Mouse (Mus musculus) cerebellum, postnatal 25 days (tissue): ENCODE data around the gene Zkscan6.

ENCODE experiments used
- DNase-seq, 2 experiments: peaks; one replicate each; pipeline ENCODE4 v3.0.0; 2021; ENCODE audit warnings: mixed read lengths in 2 of 2

The Zkscan6 gene

DNA sequence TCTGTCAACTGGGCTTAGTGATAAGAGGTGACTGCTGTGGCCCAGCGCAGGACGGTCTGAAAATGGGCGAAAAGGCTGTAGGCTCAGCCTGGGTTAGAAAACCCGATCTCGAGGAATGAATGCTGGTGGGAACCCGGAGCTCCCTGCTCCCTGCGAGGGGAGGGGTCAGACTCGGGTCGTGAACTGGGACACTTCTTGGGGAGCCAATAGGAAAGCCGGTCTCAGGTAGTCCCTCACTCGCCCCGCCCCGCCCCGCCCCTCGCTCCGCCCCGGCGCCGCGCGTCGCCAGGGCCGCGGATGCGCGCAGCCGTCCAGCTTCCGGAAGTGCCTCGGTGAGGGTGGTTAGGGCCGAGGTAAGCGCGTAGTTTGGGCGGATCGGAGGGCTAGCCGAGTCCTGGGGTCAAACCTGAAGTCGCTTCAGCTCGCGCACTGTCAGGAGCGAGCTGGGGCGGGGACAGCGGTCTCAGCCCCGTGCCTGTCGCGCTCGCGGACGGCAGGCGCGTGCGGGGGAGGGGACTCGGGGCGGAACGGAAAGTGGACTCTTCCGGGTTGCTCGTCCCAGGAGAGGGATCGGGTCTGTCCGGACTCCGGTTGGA lies at the start of gene Zkscan6:
Gene Zkscan6 (plus strand): TSS at position 267 of the 596 bp plus-strand sequence.
- DNase-seq: peak; percentile 86 to 93

DNA sequence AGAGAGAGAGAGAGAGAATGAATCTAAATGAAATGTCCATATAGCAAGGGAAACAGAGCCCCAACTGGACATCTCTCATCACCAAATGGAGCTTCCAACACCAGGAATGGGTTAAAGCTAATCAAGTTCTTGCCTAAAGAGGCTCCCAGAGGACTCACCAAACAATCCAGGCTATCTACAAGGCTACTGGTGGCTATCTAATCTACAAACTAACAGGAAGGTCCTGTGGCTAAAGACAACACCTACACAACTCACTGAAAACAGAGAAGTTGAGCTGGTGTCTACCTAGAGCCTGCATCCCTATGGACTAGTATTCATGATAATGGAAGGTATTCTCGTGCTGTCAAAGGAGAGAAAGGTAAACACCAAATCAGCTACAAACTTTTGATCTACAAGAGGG lies 47.6 kb upstream of the Zkscan6 start:
- DNase-seq: no peak

DNA sequence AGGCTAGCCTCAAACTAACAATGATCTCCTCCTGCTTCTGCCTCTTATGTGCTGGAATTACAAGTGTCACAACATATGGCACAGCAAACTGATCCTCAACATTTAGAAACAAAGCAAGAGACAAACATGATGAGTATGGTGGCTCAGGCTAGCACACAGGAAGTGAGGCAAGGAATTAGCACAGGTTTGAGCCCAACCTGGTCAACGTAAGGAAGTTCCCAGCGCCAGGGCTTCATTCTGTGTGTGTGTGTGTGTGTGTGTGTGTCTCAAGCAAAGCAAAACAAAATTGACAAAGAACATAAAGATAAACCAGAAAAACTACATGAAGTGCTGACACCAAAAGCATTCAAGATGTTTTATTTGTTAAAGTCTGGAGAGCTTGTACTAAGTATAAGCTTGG lies 46.1 kb upstream of the Zkscan6 start:
- DNase-seq: no peak

DNA sequence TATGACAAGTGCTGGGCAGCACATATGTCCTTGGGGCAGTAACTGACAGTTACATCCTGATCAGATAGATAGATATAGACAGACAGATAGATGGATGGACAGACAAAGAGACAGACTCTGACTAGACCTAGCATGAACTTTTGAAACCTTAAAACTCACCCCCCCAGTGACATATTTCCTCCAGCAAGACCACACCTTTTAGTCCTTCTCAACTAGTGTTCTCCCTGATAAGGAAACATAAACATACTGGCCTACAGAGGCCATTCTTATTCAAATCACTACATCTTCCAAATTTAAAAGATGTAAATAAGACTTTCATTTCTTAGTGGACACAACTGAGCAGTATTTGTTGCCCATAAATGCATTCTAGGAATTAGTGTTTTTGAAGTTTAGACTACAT lies 38.5 kb upstream of the Zkscan6 start:
- DNase-seq: no peak

DNA sequence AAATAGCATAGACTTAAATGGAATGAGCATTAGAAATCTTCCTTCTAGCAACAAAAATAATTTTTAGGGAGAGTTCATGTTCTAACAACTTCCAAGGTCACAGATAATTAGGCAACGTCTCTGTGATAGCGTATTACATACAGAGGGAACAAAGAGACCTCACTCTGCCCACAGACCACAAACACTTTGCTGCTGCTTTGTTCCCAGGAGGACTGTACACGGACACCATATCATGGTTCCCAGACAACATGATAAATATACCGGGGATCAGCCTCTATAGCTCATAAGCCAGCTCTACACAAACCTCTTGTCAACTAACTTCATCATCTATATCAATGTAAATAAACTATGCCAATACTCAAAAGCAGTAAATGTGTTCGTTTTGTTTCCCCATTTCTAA lies 37.0 kb upstream of the Zkscan6 start:
- DNase-seq: no peak

DNA sequence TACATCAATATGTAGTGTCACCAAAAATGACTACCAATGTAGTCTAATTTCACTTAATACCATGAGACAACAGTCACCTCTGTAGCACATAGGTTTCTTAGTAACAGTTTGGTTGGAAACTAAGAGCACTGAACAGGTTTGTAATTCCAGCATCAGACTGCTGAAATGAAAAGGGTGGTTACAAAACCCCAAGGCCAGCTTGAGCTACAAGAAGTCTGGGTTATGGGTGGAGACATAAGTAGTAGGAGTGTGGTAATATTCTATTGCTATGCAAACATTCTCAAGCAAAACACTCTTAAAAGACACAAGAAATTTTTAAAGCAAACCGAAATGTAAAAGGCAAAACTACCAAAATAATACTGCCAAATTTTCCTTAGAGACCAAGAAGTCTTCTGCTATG lies 35.4 kb upstream of the Zkscan6 start:
- no peak for DNase-seq

DNA sequence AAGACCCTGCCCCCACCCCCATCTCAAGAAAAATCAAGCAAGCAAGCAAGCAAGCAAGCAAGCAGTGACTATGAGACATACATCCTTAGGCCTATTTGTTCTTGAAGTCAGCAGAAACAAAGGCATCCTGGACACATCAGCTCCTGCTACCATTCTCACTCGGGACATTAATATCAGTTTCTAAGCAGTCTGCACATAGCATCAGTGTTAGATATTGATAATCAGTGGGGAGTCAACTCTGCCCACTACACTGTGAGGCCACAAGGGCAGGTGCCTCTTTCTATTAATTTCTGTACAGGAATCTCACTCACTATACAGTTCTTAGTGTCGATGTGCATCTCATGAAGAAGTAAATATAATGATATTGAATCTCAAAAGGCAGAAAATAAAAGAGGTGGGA lies 33.4 kb upstream of the Zkscan6 start:
- DNase-seq: no peak

DNA sequence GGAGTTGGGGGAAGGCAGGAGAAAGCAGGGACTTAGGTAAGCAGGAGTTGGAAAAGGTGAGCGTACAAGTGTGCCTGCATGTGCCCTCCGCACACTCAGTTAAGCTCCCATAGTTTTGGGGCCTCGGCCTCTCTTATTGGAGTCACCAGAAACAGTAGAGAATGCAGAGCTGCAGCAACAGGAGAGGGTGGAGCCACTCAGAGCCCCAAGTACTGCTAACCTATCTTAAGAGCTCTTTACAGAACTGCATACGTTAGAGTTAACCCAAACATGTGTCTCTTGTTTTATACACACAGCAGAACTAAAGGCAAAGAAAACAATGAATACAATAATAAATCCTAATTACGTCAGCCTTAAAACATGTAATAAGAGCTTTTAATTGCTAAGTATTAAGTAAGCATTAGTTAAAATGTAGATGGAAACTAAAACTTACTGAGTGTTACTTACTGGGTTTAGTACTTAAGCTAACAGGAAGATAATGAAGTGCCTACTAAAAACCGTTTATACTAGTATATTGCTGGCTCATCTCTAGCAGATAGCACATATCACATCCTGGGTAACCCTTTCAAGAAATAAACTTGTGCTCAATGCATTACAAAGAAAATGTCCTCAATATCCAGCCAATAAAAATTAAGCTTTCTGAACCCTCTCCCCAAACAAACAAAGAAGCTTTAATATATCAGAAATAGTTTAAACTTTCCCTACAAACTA lies 32.9 kb upstream of the Zkscan6 start:
- no peak for DNase-seq

DNA sequence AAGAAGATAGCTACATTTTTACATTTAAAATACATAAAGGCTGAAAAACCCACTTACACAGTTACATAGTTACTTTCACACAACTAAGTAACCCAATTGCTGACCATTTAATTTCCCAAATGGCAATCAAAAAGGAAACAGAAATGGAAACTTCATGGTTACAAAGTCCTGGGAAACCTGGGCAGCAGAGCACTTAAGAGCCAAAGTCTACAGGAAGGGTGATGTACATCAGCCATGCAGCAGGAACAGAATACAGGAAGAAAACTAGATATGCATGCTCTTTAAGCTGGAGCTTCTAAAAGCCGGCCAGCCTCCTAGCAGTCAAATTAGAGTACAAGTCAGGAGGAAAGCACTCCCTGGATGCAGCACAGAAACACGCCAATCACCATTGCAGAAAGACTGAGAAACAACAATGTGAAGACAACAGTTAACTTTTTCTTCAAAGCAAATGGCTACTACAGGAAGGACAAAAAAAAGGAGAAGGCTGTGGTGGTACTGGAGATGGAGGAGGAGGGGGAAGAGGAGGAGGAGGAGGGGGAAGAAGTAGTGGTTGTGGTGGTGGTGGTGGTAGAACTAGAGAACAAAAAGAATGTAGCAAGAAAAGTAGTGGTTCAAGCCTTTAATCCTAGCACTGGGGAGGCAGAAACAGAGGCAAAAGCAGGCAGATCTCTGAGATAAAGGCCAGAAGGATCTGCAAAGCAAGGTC lies 29.9 kb upstream of the Zkscan6 start:
- DNase-seq: no peak

DNA sequence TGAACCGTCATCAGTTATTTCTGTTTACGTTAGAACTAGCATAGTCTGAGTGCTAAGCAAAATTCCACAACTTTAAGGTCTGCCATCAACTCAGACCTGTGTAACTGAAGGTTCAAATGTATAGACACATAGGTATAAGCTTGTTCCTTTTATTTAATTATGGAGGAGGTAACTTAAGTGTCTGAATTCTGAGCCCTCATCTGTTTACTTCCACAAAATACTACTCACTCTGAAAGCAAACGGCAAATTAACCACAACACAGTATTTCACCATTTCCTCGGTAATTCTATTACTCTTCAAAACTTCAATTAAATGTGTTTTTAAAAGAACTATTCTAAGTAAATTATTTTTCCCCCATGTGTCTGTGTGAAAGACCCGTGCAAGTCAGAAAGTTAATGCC lies 29.2 kb upstream of the Zkscan6 start:
- no peak for DNase-seq

DNA sequence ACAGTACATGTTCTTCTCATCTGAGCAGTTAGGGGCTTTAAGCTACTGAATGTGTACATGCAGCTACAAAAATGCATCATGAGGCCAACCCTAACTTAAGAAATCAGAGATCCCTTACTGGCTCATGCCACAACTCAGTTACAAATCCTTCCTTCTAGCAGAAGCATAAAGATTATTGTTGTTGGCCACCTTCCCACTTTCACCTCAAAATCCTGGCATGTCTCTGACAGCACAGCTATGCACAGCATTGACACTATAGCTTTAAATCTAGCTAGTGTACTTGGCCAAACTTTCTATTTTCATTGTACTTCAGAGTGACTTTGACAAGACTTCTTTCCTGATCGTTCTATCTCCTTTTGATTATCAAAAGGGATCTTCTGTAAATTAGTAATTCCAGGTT lies 27.9 kb upstream of the Zkscan6 start:
- DNase-seq: no peak

DNA sequence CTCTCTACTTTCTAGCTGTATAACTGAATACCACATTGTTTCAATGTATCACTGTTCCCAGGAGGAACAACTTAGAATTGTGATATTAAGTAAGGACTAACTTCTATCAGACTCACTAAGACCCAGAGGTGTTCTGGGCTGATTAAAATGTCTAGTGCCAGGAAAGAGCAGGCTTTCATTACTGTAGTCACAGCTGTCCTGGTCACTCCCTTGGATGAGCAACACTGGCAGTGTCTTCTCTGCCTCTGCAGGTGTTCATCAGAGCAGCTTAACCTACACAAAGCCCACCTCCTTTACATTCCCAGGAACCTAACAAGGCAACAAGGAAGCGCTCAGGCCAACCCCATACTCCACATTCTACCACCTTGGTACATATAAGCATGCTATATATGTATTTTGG lies 27.4 kb upstream of the Zkscan6 start:
- DNase-seq: no peak

DNA sequence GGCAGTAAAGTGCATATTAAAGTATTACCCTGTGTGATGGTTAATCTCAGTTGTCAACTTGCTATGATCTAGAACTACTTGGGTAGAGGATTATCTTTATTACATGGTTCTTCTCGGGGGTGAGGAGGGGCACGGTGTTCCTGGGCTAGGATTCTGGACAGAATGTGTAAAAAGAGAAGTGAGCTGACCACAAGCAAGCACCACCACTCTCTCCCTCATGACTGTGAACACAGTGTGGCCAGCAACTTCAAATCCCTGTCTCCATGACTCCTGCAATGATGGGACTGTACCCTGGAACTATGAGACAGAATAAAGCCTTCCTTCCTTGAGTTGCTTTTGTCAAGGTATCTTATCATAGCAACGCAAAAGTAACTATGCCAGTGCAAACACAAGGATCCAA lies 25.4 kb upstream of the Zkscan6 start:
- no peak for DNase-seq

DNA sequence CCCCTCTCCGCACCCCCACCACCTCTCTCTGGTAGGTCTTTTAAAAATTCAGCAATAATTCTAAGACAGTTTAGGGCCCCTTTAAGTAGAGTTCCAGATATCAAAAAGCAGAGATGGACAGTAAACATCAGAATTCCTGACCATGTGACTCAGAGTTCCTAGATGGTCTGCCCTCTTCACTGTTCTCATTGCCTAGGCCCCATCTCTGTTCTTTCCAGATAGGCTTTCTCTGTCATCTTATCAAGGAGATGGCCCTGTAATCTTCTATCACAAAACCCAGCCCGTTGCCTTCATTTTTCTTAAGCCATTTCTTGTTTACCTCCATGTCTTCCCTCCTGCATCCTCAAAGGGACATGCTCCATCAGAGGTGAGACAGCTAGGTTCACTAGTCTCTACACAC lies 20.8 kb upstream of the Zkscan6 start:
- no peak for DNase-seq

DNA sequence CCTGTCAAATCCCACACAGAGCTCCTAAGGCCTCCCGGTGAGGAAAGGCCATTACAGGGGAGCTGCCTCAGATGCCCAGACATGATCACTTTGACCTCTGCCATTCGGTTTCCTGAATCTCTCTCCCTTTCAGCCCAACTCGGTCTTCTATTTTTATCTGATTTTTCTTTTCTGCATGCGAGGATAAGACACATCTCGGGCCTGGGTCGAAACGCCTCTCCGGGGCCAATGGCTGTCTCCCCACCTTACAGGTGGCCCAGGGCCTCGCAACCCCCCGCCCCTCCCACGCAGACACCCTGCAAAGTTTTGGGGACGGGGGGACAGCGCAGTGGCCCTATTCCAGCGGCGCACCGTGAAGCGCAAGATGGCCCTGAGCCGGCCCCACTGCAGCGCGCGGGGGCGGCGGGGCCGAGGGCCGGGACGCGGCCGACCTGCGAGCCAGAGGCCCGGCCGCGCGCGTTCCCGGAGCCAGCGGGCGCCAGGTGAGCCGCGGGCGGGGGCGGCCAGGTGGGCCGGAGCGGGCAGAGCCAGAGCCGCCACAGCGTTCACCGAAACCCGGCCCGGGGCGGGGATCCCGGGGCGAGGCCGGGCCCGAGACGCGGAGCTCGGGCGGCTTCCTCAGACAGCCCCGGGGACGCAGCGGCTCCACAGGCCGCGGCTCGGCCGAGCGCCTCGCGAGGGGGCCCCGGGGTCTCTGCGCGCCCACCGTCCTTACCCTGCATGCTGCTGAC lies 19.4 kb upstream of the Zkscan6 start:
- peak in 1 of 2 experiments; percentile 79 for DNase-seq

DNA sequence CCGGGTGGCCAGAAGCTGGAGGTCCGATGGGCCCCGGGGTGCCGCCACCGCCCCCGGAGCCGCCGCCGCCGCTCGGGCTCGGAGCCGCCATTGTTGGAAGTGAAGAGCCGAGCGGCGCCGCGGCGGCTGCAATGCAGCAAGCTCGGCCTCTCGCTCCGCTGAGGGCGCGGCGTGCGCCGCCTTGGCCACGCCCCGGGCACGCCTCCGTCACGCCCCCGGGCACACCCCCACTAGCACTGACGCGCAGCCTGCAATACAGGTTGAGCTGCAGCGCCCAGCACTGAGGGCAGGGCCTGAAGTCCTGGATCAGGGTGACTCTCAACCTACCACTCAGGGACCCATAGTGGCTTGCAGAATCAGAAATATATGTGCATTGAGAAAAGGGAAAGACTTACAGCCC lies 18.8 kb upstream of the Zkscan6 start, which contains the start of gene Map2k4:
Gene Map2k4 (minus strand): TSS at position 144 of the 400 bp plus-strand sequence.
- DNase-seq: peak; percentile 95 to 98

DNA sequence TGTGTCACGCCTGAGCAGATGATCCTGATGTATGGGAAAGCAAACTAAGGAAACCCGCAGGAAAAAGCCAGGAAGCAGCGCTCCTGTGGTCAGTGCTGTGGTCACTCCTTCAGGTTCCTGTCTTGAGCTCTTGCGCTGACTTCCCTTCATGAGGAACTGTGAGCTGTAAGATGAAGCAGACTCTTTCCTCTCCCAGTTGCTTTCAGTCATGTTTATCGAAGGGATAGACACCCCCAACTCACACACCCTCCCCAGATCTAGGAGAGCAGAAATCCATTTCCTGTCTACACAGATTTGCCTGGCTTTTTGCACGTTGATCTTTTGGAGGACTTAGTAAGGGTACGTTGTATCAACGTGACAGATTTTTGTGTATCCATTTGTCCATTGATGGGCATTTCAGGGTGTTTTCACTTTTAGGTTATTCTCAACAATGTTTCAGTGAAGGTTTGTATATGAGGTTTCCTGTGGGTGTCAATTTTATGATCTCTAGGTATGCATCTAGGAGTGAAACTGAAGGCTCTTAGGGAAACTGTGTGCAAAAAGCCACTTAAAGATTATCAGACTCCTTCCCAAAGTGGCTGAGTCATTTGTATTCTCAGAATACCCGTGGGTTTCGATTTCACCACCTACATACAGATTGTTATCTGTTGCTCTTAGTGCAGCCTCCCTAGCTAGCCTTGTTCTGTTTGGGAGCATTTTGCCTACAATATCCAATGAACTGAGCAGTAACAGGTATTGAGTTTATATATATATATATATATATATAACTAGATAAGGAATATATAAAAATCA lies 12.4 kb upstream of the Zkscan6 start:
- no peak for DNase-seq

DNA sequence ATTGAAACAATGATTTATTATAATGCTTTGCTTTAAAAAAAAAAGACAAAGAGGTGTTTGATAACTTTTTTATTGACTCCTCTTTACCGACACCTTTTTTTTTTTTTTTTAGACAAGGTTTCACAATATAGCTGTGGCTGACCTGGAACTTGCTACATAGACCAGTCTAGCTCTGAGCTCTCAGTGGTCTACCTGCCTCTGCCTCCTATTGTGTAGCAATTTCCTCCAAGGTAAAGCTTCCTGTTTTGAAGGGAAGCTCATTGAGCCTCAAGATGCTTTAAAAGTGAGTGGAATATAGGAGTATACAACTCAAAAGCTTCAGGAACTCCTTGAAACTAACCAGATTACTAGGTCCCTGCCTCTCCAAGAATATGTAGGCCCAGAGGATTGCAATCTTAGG lies 11.1 kb upstream of the Zkscan6 start:
- DNase-seq: no peak

DNA sequence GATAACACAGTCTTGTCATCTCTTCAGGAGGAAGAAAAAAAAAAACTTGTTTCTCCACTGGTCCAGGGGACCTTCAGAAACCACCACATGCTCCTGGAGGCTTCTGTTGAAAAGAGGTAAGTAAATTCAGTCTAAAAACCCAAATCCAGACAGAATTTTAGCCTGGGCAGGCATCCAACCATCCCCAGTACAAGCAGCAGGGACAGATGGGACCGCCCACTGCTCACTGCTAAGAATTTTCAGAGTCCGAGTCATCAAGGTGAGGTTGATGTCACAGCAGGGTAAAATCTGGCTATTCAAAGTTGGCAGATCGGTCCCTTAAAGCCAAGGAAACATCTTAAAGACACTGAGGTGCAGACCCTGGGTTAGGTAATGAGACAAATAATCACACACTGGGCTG lies 5.1 kb upstream of the Zkscan6 start:
- peak; percentile 88 to 93 for DNase-seq

DNA sequence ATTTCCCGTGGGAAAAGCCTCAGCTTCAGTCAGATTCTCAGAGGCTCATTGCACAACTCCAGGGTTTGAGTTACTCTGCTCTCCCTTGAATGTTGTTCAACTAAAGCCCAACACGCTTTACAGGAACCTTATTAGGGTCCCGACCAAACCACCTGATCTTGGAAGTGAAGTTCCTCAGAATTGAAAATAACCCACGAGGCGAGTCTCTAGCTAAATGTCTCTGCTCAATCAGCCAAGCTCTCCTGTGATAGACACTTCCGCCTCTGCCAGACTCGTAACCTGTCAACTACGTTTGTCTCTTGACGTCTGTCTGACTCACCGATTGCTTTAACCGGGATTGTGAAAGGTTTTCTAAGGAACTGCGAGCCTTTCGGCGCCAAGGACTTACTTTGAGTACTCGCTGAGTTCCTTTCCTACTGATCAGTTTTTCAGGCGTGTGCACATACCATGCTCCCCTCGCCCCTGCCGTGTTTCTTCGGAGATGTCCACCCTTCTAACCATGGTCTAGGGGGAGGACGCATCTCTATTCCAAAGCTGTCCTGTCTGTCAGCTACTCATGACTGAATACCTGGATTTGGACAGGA lies 562 bp upstream of the Zkscan6 start:
- DNase-seq: no peak

DNA sequence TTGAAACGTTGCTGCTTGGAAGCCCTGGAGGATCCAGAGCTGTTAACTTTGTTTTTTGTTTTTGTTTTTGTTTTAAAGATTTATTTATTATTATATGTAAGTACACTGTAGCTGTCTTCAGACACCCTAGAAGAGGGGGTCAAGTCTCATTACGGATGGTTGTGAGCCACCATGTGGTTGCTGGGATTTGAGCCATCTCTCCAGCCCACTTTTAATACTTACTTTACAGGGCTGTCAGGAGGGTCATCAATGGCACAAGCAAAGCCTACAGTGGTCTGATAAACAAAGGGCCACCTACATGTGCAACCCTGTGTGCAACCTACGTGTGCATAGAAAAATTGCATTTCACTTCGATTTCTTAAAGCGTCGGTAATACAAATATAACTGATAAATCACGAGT lies 626 bp downstream of the Zkscan6 start:
- DNase-seq: no peak

DNA sequence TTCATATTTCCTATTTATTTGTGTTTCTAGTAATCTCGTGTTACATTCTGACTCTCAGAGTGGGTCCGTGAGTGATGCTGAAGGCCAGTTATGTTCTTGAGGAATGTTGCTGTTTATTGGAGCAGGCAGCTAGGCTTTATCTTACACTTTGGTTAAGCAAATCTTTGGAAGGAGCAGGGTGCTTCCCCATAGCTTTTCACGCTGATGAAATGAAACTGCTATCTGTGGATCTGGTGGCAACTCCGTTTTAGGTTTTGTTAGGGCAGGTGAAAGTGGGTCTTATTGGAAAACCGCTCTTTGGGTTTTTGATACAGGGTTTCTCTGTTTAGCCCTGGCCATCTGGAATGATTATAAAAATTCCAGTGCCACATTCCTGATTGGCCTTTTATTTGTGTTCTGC lies 5.1 kb downstream of the Zkscan6 start:
- DNase-seq: no peak
